Mouse (Mus musculus) erythroblast, embryonic 14.5 days (primary cell): ENCODE measurements around the gene Zdhhc24.

ENCODE experiments used
- GATA1 ChIP-seq: IDR thresholded peaks from 2 replicates; pipeline ENCODE4 v1.6.1; 2012; ENCODE audit warnings: low read length, inconsistent platforms, mixed read lengths
- TAL1 ChIP-seq: IDR thresholded peaks from 3 replicates; pipeline ENCODE4 v1.6.1; 2012; ENCODE audit warnings: low read length, inconsistent platforms, mixed read lengths

DNA sequence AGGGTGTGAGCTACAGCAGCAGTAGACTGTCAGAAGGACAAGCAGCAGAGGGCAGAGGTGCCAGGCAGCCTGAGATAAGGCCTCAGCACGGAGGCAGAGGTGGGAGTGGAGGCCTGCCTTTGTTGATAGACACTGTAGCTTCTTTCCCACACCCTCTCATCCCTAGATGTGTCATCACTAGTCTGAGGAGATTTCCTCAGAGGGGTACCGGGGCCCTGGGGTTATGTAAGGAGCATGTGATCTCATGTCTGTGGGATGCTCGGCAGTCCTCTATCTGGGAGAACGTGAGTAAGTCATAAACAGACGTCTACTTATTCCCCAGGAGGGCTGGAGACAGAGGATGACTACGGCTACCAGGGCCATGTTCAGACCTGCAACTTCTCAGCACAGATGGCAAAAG is 19.4 kb upstream of the Zdhhc24 start:
- TF ChIP-seq GATA1 (peak; percentile 97), TAL1 (peak; percentile 98)
